Mouse (Mus musculus) monocyte, adult 2 months (primary cell): Measurements from ENCODE around the gene Baiap2l1.
"Not testable (repeated sequence)": the region's sequence is repeated elsewhere in the genome, so short reads cannot be mapped to it uniquely, and the experiment has no call there.

ENCODE experiments used
- DNase-seq, 2 experiments: peaks; one replicate each; pipeline ENCODE4 v3.0.0; 2022; ENCODE audit warnings: low spot score in 2 of 2, low read depth in 1 of 2

Baiap2l1 gene

DNA sequence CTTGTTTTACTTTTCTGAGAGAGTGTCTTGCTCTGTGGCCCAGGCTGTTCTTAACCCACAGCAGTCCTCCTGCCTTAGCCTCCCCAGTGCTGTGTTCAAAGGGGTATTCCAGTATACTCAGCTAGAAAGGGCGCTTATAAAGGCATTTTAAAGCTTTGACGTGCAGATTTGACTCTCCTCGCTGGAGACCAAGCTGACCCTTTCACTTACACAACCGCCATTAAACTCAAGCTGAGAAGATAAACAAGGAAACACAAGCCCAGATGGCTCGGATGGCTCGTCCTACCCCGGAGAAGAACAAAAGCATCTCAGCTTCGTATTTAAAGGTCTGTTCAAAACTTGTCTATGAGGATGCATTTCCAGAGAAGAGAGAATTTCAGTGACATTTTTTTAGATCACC, 6.7 kb downstream of the Baiap2l1 start:
- no peak for DNase-seq

DNA sequence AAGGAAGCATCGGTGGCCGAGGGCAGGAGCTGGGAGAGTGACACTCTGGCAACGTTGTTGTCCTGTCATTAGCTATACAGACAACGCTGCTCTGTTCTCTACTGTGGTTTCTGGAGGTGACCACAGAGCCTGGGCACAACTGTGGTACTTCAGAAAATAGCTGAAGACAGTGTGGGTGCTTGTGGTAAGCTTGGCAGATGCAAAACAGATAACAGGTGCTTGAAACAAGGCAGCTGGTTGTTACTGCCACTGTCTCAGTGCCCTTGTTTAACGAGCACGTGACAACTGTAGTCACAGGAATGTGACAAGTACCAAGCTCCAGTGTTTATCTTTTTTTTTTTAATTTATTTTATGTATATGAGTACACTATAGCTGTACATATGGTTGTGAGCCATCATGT, 13.3 kb downstream of the Baiap2l1 start:
- no peak for DNase-seq

DNA sequence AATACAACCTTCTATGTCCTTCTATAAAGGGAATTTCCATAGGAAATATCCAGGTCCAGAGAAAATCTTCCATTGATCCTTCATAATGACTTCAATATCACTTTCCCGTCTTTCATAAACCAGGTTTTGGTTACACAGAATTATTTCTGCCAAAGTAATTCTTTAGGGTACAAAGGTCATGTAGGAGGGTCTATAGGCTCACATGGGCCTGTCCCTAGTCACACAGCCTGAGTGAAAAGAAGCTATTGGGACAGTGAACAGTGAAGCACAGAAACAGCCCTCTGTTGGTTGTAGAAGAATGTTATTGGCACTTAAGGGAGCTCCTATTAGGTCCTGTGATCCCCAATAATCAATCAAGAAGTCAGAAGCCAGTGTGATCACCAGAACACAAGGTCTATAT, 16.8 kb downstream of the Baiap2l1 start:
- no peak for DNase-seq

DNA sequence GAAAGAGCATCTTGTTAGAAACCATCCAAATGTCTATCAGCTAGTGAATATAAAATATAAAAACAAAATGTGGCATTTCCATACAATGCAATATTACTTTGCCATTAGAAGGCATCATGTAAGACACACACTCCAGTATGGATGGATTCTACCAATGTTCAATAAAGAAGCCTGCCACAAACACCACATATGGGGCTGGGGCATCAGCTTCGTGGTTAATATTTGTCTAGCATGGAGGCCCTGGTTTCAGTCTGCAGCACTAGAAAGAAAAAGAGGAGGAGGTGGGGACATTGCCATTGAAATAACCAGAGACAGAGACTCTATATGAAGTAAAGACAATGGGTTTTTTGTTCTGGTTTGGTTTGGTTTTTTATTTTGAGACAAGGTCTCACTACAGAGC, 19.1 kb downstream of the Baiap2l1 start:
- DNase-seq = no peak

DNA sequence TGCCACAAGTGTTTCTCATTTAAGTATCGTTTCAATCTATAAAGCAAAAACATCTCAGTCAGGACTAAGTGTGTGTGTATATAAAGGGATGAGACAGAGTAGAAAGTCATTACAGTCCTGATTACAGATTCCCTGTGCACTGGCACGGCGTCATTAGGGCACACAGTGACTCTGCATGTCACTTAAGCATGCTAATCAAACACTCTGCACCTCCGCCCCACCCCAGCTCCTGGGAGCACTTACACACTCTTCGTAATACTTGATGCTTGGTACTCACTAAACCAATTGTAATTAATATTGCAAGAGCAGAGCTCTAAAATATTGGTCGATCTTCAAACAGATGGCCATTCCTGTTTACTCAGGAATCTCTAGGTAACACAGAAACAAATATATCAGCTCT, 22.6 kb downstream of the Baiap2l1 start:
- not testable (repeated sequence) for DNase-seq

DNA sequence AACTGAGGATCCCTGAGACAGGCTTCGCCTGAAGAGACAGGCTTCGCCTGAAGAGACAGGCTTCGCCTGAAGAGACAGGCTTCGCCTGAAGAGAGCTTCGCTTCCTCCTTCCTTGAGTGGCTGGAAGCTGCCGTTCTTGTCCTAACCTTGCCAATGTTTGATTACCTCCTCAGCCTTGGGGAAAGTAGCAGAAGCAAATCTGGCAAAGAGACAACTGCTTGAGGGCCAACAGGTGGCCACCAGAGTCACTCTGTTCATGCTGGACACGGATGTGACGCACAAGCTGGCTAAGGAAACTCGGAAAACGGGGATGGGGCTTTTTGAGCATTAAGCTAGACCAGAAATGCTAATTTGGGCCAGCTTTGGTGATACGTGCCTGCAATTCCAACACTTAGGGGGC, 23.9 kb downstream of the Baiap2l1 start:
- no peak for DNase-seq

DNA sequence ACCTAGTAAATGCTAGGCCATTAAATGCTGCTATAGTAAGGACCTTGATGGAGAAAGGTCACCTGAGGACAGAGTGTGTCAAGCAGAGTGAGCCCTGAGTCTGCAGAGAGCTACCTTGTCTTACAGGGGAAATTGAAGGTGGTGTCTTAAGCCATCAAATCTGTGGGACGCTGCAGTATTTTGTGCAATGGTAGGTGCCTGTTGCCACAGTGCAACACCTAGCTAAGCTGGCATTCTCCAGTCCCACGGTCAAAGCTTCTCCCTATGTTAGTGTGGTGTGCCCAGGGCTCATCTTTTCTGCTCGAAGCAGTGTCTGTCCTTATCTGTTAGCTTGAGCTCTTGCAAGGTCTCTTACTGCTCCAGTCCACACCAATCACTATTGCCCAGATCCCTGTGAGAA, 35.2 kb downstream of the Baiap2l1 start:
- DNase-seq = no peak

DNA sequence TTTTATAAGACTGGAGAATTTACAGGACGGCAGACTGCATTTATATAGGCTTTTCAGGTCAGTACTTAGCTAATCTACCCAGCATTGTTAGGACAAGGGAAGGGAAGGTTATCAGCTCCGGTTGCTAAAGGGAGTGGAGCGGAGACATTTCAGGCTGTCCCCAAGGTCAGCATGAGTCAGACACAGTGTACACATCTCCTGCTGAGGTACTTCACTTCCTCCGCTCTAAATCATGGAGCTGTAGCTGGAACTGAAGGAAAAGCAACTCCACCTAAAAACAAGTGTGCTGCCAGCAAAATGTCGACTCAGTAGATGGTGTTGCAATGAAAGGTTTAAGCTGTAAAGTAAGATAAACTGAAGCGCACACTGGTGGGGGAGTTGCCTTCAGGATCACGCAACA, 36.2 kb downstream of the Baiap2l1 start:
- DNase-seq = no peak

DNA sequence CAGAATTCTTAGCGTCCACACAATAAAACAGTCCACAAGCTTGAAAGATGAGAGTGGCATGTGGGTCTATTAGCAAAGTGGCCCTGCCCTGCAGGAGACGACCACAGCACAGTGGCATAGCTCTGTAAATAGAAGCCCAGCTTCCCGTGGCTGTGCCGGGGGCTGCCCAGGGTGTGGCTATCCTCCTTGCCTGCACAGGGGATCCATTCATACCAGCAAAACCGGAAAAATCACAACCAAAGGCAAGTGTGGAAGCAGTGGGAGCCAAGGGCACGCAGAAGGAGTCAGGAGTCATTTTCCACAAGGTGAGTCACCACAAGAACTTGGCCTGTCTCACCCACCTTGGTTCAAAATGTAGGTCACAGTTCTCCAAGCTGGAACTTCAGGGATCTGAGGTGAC, 39.6 kb downstream of the Baiap2l1 start:
- DNase-seq = no peak

DNA sequence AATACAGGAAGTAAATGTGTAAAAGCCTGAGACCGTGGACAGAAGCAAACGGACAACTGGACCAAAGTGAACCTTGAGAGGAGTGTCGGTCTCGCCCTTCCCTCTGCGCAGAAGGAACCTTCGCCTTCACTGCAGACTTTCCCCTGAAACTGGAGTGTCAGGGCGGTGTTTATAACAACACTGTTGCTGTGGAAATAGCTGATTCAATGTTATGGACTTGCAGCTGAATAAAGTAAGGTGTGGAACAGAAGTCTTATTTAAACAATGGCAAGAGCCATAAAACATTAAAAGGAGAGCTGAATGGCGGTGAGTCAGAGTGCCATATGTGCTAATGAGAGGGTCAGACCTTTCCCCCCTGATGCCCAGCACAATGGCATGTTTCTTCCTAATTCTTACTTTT, 40.5 kb downstream of the Baiap2l1 start:
- DNase-seq = no peak

DNA sequence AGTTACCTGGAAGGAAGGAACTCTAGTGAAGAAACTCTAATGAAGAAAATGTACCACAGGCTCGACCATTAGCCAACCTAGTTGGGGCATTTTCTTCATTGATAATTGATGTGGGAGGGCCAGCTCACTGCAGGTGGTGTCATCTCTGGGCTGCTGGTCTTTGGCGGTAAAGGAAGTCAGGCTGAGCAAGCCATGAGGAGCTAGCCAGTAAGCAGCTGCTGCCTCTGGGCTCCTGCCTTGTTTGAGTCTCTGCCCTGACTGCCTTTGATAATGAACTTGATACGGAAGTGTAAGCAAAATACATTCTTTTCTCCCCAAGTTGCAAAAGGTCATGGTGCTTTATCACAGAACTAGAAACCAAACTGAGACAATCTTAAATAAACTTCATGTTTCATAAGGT, 41.5 kb downstream of the Baiap2l1 start:
- no peak for DNase-seq

DNA sequence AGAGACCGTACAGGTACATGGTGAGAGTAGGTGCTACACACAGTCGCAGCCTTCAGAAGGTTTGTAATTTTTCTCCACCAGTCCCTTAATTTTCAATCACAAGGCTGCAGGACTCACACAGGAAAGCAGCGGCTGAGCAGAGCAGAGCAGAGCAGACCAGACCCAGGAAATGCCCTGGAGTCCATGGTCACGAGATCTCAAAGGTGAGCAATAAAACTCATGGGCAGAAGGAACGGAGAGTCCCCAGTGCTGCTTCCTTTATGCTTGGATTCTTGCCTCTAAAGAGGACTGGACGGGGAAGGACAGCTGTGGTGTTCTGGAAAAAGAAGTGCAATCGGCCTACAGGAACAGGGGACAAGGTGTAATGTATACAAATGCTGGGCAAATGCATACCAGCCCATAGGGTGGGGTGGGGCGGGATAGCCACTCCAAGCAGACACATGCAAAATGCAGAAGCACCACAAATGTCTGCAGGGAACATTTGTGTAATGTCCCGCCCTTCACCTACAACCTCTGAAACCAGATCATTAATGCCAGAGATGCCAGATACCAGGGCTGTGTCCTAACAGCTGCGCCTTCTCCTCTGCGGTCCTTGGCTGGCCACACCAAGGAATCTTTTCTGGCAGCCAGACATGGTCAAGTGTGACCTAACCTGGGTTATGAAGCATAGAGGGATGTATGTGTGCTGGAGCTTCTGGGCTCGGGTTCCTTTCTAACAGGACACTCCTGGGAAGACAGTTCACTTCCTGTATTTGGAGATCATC, 43.0 kb downstream of the Baiap2l1 start:
- no peak for DNase-seq

DNA sequence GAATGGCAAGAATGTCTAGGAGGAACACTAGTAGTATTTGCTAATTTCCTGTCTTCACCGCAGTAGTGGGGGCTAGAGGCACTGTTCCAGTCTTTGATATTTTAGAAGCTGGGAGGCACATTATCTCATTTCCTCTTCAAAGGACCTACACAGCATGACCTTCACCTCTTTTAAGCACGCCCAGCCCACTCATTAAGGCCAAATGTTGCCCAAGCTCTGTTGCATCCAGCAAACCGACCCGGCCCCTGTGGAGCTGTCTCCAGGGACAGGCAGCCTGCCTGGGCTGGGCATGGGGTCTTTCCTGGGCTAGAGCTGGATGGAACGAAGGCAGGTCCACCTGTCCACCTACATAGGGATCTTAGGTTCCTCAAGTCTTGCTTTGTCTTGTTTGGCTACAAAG, 44.6 kb downstream of the Baiap2l1 start:
- DNase-seq = peak in 1 of 2 experiments; percentile 9

DNA sequence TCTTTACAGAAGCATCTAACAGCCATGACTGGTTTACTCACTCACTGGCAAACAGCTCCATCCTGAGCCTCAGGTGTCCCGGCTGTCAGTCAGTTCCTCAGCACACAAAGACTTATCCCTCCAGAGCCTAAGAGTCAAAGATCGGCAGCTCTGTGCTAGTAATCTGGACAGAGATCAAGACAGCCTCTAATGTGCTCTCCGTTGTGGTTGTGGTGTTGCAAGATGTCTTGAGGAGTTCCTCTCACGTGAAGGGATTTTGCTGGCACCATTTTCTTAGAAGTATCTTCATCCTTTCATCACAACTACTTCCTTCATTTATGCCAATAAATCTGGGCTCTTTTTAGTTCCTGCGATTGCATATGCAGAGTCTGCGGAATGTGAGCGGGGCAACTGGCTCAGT, 45.7 kb downstream of the Baiap2l1 start:
- DNase-seq = peak in 1 of 2 experiments; percentile 14

DNA sequence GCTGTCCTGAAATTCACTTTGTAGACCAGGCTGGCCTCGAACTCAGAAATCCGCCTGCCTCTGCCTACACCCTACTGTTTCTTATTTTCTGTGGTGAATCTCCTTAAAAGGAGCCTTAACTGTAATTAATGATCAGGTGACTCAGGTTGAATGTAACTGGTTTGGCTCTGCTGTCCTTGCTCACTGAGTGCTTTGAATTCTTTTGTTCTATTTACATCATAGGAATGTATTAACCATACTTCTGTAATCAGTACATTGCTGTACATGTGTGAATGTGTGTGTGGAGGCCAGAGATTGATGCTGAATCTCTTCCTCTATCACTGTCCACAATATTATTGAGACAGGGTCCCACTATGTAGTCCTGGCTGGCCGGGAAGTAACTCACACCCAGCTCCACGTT, 49.0 kb downstream of the Baiap2l1 start:
- DNase-seq = no peak

DNA sequence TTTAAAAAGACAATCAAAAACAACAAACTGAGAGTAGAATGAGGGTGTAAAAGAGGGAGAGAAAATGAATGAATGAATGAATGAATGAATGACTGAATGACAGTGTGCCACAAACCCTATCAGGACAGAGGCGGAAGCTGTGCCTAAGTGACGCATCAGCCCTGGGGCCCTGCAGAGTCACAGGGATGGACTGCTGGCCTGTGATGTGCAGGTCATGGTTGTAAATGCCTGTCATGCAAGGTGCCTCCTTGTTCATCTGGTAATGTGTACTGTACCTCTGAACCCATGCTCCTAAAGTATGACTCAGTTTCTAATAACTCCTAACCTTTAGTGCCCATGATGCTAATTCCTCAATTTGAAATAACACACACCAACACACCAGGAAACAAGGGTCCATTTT, 54.8 kb downstream of the Baiap2l1 start:
- DNase-seq = no peak

DNA sequence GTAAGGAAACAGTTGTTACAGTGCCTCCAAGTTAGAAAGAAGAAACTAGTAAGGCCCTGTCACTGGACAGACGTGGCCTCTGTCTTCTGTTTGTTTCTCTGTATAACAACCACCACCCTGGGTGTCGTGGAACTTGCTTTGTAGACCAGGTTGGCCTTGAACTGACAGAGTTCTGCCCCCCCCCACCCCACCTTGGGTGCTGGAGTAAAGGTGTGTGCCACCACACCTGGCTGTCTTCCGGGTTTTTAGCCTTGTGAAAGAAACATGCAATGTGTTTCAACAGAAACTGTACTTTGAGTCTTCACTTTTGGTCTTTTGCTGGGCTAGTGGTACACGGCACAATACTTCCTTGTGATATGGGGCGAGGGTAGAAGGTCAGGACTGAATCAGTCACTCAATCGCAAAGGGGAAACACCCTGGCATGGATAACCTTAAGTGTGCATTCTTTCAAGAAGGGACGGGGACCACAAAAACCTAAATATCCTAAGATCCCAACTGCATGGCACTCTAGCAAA, 61.8 kb downstream of the Baiap2l1 start:
- no peak for DNase-seq

DNA sequence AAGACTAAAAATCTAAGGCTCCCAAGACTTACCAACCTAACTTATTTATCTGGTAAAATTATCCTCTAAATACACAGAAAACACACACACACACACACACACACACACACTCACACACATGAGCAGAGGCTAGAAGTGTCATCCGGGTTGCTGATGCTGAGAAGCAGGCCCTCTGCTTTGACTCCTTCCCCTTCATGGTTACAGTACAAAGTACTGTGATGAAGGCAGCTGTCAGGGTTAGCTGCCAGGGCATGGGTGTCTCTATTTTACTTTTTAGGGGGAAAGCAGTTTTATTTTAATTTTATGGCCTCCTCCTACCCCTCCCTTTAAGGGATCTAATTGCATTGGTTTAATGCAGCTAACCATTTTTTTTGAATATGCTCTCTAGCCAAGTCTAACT, 62.6 kb downstream of the Baiap2l1 start:
- no peak for DNase-seq

DNA sequence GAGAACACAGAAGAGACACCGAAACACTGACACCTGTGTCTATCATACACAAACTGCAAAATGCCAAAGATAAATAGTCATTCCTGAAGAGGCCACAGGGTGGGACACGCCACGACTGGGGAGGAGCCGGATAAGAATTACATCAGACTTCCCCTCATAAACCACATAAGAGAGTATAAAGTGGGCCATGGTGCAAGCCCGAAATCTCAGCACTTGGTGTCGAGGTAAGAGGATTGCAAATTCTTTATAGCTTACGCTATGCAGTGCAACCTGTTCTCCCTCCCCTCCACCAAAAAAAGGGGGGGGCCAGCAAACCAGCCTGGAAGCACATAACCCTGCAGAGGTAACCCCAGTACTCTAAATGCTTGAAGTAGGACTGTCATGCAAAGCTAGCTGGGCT, 63.0 kb downstream of the Baiap2l1 start:
- DNase-seq = no peak

DNA sequence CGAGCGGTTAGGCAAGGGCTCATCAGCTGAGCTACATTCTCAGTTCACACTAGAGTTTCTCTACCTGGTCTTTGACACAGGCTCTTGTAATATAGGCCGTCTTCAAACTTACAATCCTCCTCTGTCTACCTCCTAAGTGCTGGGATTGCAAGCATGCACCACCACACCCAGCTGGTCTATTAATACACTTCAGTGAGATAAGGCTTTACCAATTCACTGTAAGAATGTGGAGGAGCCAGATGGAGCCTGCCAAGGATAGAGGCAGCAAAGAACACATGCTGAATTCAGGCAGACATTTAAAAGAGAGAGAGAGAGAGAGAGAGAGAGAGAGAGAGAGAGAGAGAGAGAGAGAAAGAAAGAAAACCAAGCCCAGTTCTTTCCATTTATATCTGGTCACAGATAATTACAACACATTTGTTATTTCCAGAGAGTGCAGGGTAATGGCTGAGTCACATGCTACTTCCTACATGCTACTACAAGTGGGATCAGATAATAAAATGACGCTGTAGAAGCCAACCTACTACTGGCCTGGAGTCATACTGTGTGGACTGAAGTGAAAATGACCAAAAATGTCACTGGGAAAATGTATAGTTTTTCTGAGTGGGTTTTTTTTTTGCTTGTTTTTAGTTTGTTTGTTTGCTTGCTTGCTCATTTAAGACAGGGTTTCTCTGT, 68.0 kb downstream of the Baiap2l1 start:
- DNase-seq = no peak

DNA sequence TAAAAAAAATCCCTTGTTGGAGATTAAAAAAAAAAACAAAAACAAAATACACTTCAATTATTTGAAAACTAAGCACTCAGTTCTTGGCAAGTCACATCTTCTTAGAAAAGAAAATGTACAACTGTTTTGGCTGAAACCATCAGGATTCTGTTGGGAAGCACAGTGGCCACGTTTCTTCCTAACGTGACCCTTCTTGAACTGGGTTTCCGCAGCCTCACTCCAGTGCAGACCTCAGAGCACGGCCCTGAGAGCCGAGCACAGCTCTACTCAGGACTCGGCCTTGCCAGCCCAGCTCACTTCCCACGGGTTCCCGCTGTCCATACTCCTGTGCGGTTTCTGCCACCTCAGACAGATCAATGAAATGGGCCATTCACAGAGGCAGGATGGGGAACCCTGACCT, 69.5 kb downstream of the Baiap2l1 start:
- no peak for DNase-seq

DNA sequence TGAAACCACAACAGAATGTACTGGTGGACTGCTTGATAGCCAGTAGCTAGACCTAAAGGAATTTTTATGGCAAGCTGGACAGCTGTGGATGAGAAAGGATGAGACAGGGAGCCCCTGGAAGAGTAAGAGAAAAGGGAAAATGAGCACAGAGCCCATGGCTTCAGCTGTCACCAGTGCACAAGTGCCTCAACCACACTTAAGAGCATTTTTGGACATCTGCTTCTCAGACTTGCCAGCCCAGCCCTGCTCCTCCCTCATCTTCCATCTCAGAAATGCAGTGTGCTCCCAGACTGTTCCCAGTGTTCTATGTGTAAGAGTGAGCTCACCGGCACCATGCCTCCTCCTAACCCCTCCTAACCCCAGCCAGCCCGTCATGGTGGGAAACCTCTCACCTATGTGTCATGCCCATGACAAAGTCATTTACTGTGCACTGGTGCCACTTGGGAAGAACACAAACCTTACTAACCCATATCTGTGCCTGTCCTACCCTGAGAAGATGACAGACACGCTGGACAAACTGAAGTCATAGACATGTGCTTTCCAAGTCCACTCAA, 70.6 kb downstream of the Baiap2l1 start:
- DNase-seq = no peak
